Comparison of ENCODE assay signal across 14 mouse cellular contexts in the genomic region with DNA sequence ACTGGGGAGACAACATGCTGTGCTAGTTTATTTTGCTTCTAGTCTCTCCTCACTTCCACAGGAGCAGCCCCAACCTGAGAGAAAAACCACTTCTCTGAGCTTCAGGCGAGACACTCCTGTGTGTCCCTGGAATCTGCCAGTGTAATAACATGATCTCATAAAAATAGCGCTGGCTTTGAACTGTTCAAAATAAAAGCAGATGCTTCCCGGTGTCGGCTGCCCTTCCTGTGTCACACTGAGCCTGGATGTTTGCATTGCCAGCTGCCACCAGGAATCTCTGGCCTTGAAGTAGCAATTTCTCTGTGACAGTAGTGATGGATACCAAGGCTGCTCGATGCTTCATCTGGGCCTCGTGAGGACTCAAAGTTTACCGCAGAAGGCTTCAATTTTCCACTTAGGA.
DNase-seq lines count a peak whose midpoint lies in the region; ATAC-seq and TF ChIP-seq lines count a peak whose summit lies in the region.
"Had no signal": no experiment of that assay in that cellular context is flagged by ENCODE, and none has a peak within 500 bp of the region (broad histone marks: within the 10 kb centered on the region; RNA-seq: fewer than 3 reads in every experiment).

No protein-coding gene starts in this region.

- ATAC-seq in forebrain, postnatal 0 days = peak; percentile 20; the same call in 1 of the 2 replicates
- ATAC-seq in forebrain, embryonic 16.5 days = no peak
- peak; percentile 49; the same call in 1 of the 2 replicates for ATAC-seq in lung, embryonic 16.5 days (ENCODE audit: low read depth)
- no peak for ATAC-seq in neural tube, embryonic 13.5 days (ENCODE audit: low read depth)
- ATAC-seq: midbrain, embryonic 13.5 days had no signal

- no peak overlapping the region for H3K27ac ChIP-seq in forebrain, postnatal 0 days (ENCODE audit: low read depth, low read length)
- H3K27ac ChIP-seq in forebrain, embryonic 16.5 days (ENCODE audit: low read length) = no peak overlapping the region
- H3K27ac ChIP-seq in lung, embryonic 16.5 days (ENCODE audit: low read length) = no peak overlapping the region
- H3K27ac ChIP-seq in neural tube, embryonic 13.5 days (replicated peaks) = peak overlapping the region; percentile 46
- H3K27ac ChIP-seq: left cerebral cortex, adult 2 months; midbrain, embryonic 13.5 days had no signal

- no peaks in the 10 kb centered on the region for H3K27me3 ChIP-seq in forebrain, postnatal 0 days (ENCODE audit: insufficient read depth, low read length)
- no peaks in the 10 kb centered on the region for H3K27me3 ChIP-seq in forebrain, embryonic 16.5 days (replicated peaks; ENCODE audit: control insufficient read depth, insufficient read depth, low read length)
- no peaks in the 10 kb centered on the region for H3K27me3 ChIP-seq in lung, embryonic 16.5 days (ENCODE audit: control insufficient read depth, insufficient read depth, low read depth, low read length)
- no peaks in the 10 kb centered on the region for H3K27me3 ChIP-seq in neural tube, embryonic 13.5 days
- H3K27me3 ChIP-seq: hindbrain, embryonic 12.5 days; midbrain, embryonic 13.5 days had no signal

- no peak for TF ChIP-seq CTCF in forebrain, postnatal 0 days (IDR thresholded peaks at IDR 0.05; ENCODE audit: low read depth)

- H3K4me2 ChIP-seq in forebrain, postnatal 0 days (ENCODE audit: low read depth) = no peak overlapping the region
- H3K4me2 ChIP-seq in forebrain, embryonic 16.5 days (ENCODE audit: low read length) = no peak overlapping the region
- no peak overlapping the region for H3K4me2 ChIP-seq in lung, embryonic 16.5 days (ENCODE audit: low read depth, low read length)
- H3K4me2 ChIP-seq in neural tube, embryonic 13.5 days = no peak overlapping the region
- H3K4me2 ChIP-seq: hindbrain, embryonic 12.5 days; midbrain, embryonic 13.5 days had no signal

- peaks cover 4% of the 10 kb centered on the region; the same call in 1 of the 2 replicates for H3K4me1 ChIP-seq in forebrain, postnatal 0 days (ENCODE audit: insufficient read depth)
- no peaks in the 10 kb centered on the region for H3K4me1 ChIP-seq in forebrain, embryonic 16.5 days (replicated peaks; ENCODE audit: control insufficient read depth, insufficient read depth, low read length)
- H3K4me1 ChIP-seq in lung, embryonic 16.5 days (replicated peaks; ENCODE audit: control insufficient read depth, insufficient read depth, low read length) = no peaks in the 10 kb centered on the region; the same call in 1 of the 2 replicates
- H3K4me1 ChIP-seq in neural tube, embryonic 13.5 days (replicated peaks) = peaks cover 3% of the 10 kb centered on the region; the same call in 1 of the 2 replicates

- WGBS in forebrain, postnatal 0 days = 55% methylated on average over 7 of the region's 7 CpGs
- WGBS in forebrain, embryonic 16.5 days = 71% methylated on average over 7 of the region's 7 CpGs
- WGBS in lung, embryonic 16.5 days = 17% methylated on average over 7 of the region's 7 CpGs
- 60% methylated on average over 7 of the region's 7 CpGs for WGBS in neural tube, embryonic 13.5 days

- no peaks in the 10 kb centered on the region for H3K36me3 ChIP-seq in forebrain, postnatal 0 days (ENCODE audit: insufficient read depth)
- no peaks in the 10 kb centered on the region for H3K36me3 ChIP-seq in forebrain, embryonic 16.5 days (ENCODE audit: control insufficient read depth, insufficient read depth)
- no peaks in the 10 kb centered on the region for H3K36me3 ChIP-seq in lung, embryonic 16.5 days (ENCODE audit: control insufficient read depth, insufficient read depth, low read length)
- no peaks in the 10 kb centered on the region for H3K36me3 ChIP-seq in neural tube, embryonic 13.5 days
- H3K36me3 ChIP-seq: hindbrain, embryonic 12.5 days; midbrain, embryonic 13.5 days had no signal

- DNase-seq in forebrain, postnatal 0 days = no peak
- no peak for DNase-seq in lung, postnatal 36 days
- peak; percentile 50 for DNase-seq in hindlimb bud, embryonic 11.5 days (ENCODE audit: extremely low spot score, low read depth, low spot score)
- no peak for DNase-seq in thymus, postnatal 4 days
- DNase-seq in T-cell, adult 2 months (ENCODE audit: low spot score) = no peak
- DNase-seq: cerebellum, postnatal 25 days; heart, adult 11 months; thymus, postnatal 14 days had no signal

- H3K4me3 ChIP-seq in forebrain, postnatal 0 days (ENCODE audit: low read depth, low read length) = no peak overlapping the region
- no peak overlapping the region for H3K4me3 ChIP-seq in forebrain, embryonic 16.5 days (replicated peaks; ENCODE audit: low read length)
- H3K4me3 ChIP-seq in lung, embryonic 16.5 days (ENCODE audit: low read length) = no peak overlapping the region
- H3K4me3 ChIP-seq in neural tube, embryonic 13.5 days = no peak overlapping the region
- H3K4me3 ChIP-seq: hindbrain, embryonic 12.5 days; left cerebral cortex, adult 2 months; midbrain, embryonic 13.5 days had no signal

- no peaks in the 10 kb centered on the region for H3K9me3 ChIP-seq in forebrain, postnatal 0 days (ENCODE audit: low read length)
- H3K9me3 ChIP-seq in forebrain, embryonic 16.5 days (ENCODE audit: control insufficient read depth, low read length) = no peaks in the 10 kb centered on the region
- H3K9me3 ChIP-seq in lung, embryonic 16.5 days (ENCODE audit: control insufficient read depth, low read length) = no peaks in the 10 kb centered on the region
- no peaks in the 10 kb centered on the region for H3K9me3 ChIP-seq in neural tube, embryonic 13.5 days
- H3K9me3 ChIP-seq: hindbrain, embryonic 12.5 days; midbrain, embryonic 13.5 days had no signal

- no peak overlapping the region for H3K9ac ChIP-seq in forebrain, postnatal 0 days
- H3K9ac ChIP-seq in forebrain, embryonic 16.5 days (replicated peaks; ENCODE audit: low read depth, low read length) = no peak overlapping the region
- no peak overlapping the region for H3K9ac ChIP-seq in lung, embryonic 16.5 days (ENCODE audit: low read length)
- H3K9ac ChIP-seq in neural tube, embryonic 13.5 days = no peak overlapping the region
- H3K9ac ChIP-seq: hindbrain, embryonic 12.5 days; midbrain, embryonic 13.5 days had no signal

Comparison
In these comparisons a context has a peak if more than half of its experiments do, and no peak if none do; other contexts are left out.
1. ATAC-seq: peak in forebrain, postnatal 0 days (single experiment) and lung, embryonic 16.5 days (single experiment); none in forebrain, embryonic 16.5 days (single experiment) and neural tube, embryonic 13.5 days (single experiment).